ENCODE assay signal across 23 mouse cellular contexts in the genomic region with DNA sequence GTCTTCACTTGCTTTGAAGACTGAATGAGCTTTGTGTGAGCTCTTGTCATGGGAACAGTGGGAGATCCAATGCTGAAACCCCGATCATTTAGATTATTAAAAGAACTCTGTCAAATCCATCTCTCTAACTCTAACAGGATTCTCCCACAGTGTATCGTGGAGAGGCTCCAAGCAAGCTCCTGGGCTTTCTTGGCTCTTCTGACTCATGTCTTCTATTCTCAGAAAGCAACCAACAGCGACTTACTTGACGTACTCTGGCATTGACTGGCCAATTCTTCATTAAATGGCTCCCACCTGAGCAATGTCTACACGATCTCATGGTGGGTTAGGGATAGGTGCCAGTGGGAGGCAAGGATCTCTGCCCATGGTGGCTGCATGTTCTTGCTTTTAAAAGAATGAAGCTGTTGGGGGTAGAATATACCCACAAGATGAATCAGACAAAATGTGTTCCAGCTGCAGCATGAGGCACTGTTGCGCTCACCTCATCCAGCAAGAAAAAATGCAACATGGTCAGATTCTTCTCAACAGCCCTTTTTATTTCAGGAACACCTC.
"Had no signal": no experiment of that assay in that cellular context is flagged by ENCODE, and none has a peak within 500 bp of the region (broad histone marks: within the 10 kb centered on the region; RNA-seq: fewer than 3 reads in every experiment).

No protein-coding gene starts in this region.

- H3K4me3 ChIP-seq: gastrocnemius, adult 2 months; heart, embryonic 13.5 days; heart, embryonic 15.5 days; hindbrain, embryonic 13.5 days; hindbrain, embryonic 15.5 days; kidney, embryonic 15.5 days; limb, embryonic 13.5 days; limb, embryonic 15.5 days; liver, embryonic 12.5 days had no signal

- H3K27ac ChIP-seq: gastrocnemius, adult 2 months; heart, embryonic 13.5 days; heart, embryonic 15.5 days; hindbrain, embryonic 13.5 days; hindbrain, embryonic 15.5 days; hindbrain, postnatal 0 days; kidney, embryonic 15.5 days; kidney, postnatal 0 days; limb, embryonic 13.5 days; limb, embryonic 15.5 days; liver, embryonic 12.5 days; liver, embryonic 14.5 days had no signal

- DNase-seq: gastrocnemius, adult 2 months; gastrocnemius, postnatal 10 days; gastrocnemius, postnatal 25 days; heart, postnatal 4 days; kidney, adult 11 months; kidney, adult 2 months; kidney, adult 9 months; kidney, postnatal 14 days; kidney, postnatal 36 days; layer of hippocampus, adult 9-11 months; layer of hippocampus, postnatal 36 days; left cerebral cortex, postnatal 4 days had no signal

- H3K4me1 ChIP-seq: heart, embryonic 13.5 days; heart, embryonic 15.5 days; hindbrain, embryonic 13.5 days; hindbrain, embryonic 15.5 days; kidney, embryonic 15.5 days; limb, embryonic 13.5 days; limb, embryonic 15.5 days; liver, embryonic 12.5 days had no signal

- H3K36me3 ChIP-seq: heart, embryonic 13.5 days; heart, embryonic 15.5 days; hindbrain, embryonic 13.5 days; hindbrain, embryonic 15.5 days; kidney, embryonic 15.5 days; limb, embryonic 13.5 days; limb, embryonic 15.5 days; liver, embryonic 12.5 days had no signal

- H3K9me3 ChIP-seq: heart, embryonic 13.5 days; heart, embryonic 15.5 days; hindbrain, embryonic 13.5 days; hindbrain, embryonic 15.5 days; kidney, embryonic 15.5 days; limb, embryonic 13.5 days; limb, embryonic 15.5 days; liver, embryonic 12.5 days had no signal

- H3K27me3 ChIP-seq: heart, embryonic 13.5 days; heart, embryonic 15.5 days; hindbrain, embryonic 13.5 days; hindbrain, embryonic 15.5 days; kidney, embryonic 15.5 days; limb, embryonic 13.5 days; limb, embryonic 15.5 days; liver, embryonic 12.5 days had no signal
